Mouse (Mus musculus) heart, embryonic 10.5 days (tissue): ENCODE measurements at regions not wholly inside any gene's neighbourhood (a gene's known extent, or its start where the extent isn't known, plus 50 kb on each side); places are given as distances from the start of the nearest gene placed in this dataset.

Source experiments
- DNase-seq: peaks from one replicate; pipeline ENCODE4 v3.0.0-alpha.2; 2017; ENCODE audit warnings: low spot score
- H3K27ac ChIP-seq: fragments of 300-500 bp; sonication (generic); 2 replicates; pipeline ENCODE4 v1.5.1; 2016; ENCODE audit warnings: mild to moderate bottlenecking
- H3K27me3 ChIP-seq: fragments of 300-500 bp; sonication (generic); 2 replicates; pipeline ENCODE4 v1.6.1; 2016; ENCODE audit warnings: mild to moderate bottlenecking; ENCODE audit not compliant: poor library complexity, insufficient read depth, severe bottlenecking
- H3K36me3 ChIP-seq: fragments of 300-500 bp; sonication (generic); 2 replicates; pipeline ENCODE4 v1.6.1; 2016; ENCODE audit warnings: mild to moderate bottlenecking, moderate library complexity
- H3K4me1 ChIP-seq: fragments of 300-500 bp; sonication (generic); 2 replicates; pipeline ENCODE4 v1.6.1; 2016; ENCODE audit warnings: mild to moderate bottlenecking
- H3K4me3 ChIP-seq: fragments of 300-500 bp; sonication (generic); 2 replicates; pipeline ENCODE4 v1.5.1; 2016; ENCODE audit warnings: mild to moderate bottlenecking, moderate library complexity
- H3K9me3 ChIP-seq: fragments of 300-500 bp; sonication (generic); 2 replicates; pipeline ENCODE4 v1.6.1; 2016; ENCODE audit warnings: mild to moderate bottlenecking, moderate library complexity
- WGBS: fragments of 180-500 bp; shearing (Covaris S2); methylation state at CpG from one replicate; pipeline ENCODE4 v1.1.7; 2016; 5-methylcytosine and 5-hydroxymethylcytosine counted together

- H3K4me1 ChIP-seq = no peaks in the 10 kb centered on the region
- DNase-seq = no peak
- no peak overlapping the region for H3K4me3 ChIP-seq
- no peaks in the 10 kb centered on the region for H3K9me3 ChIP-seq
- no peaks in the 10 kb centered on the region for H3K27me3 ChIP-seq
- no peaks in the 10 kb centered on the region for H3K36me3 ChIP-seq
- WGBS = 75% methylated on average over 4 of the region's 4 CpGs
- H3K27ac ChIP-seq = no peak overlapping the region
These were observed 225.0 kb upstream of the Tmem132c start for GRCm38 (mm10) chr5:127016467-127017060.

DNA sequence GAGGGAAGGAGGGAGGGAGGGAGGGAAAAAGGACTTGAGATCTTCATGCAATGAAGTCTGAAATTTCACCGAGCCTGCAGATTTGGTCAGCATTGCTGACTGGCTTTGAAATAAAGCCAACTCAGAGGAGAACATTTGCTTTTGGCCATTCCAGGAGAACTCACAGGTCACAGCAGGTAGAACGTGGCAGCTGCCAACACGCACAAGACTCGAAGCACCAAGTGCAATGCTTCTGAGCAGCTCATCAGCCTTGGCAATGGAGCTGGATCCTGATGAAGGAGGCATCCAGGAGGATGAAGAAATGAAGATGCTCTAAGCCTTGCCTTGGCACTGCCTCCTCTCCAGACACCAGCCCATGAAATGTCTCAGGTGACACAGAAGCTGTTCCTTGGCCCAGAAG, 223.6 kb upstream of the Tmem132c start:
- no peaks in the 10 kb centered on the region for H3K36me3 ChIP-seq
- no peak for DNase-seq
- H3K9me3 ChIP-seq = no peaks in the 10 kb centered on the region
- 82% methylated on average over 4 of the region's 4 CpGs for WGBS
- no peaks in the 10 kb centered on the region for H3K27me3 ChIP-seq
- no peak overlapping the region for H3K27ac ChIP-seq
- H3K4me1 ChIP-seq = no peaks in the 10 kb centered on the region
- no peak overlapping the region for H3K4me3 ChIP-seq

DNA sequence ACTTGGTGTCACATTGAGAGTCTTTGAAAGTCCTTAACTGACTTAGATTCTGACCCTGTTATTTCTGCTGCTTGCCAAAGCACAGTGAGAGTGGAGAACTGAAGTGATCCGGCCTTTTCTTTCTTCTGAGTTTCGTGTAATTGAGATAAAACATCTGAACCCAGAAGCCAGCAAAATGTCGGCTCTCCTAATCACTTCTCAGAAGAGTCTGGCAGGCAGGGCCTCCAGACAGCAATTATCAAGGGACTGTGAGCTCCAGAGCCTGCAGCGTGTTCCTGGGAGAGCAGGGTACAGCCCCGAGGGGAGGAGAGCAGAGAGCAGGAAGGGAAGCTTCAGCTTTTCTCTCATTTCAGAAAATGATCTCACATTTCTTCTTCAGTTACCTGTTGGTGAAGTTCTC, 205.1 kb upstream of the Tmem132c start:
- DNase-seq = no peak
- Histone ChIP-seq H3K36me3 (no peaks in the 10 kb centered on the region), H3K27ac (no peak overlapping the region), H3K9me3 (no peaks in the 10 kb centered on the region), H3K4me3 (no peak overlapping the region), H3K4me1 (no peaks in the 10 kb centered on the region), H3K27me3 (no peaks in the 10 kb centered on the region)
- 32% methylated on average over 5 of the region's 5 CpGs for WGBS

DNA sequence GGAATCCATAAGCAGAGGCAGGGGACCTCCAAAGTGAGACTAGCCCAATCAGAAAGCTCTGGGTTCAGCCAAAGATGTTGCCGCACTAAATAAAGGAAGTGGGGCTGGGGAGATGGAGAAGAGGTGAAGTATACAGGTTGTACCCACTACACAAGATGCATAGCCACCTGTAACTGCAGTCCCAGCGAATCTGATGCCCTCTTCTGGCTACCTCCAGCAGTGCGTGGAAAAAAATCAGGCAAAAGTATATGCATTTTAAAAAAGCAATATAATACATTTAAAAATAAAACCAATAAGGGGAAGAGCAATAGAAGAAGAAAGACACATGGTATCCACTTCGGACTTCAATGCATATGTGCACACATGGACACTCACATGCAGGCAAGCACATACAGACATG, 183.8 kb upstream of the Tmem132c start:
- H3K27ac ChIP-seq = no peak overlapping the region
- H3K9me3 ChIP-seq = no peaks in the 10 kb centered on the region
- 65% methylated on average over 4 of the region's 4 CpGs for WGBS
- H3K27me3 ChIP-seq = no peaks in the 10 kb centered on the region
- H3K36me3 ChIP-seq = no peaks in the 10 kb centered on the region
- DNase-seq = no peak
- H3K4me3 ChIP-seq = no peak overlapping the region
- no peaks in the 10 kb centered on the region for H3K4me1 ChIP-seq

GRCm38 (mm10) chr5:127074327-127074726, 167.3 kb upstream of the Tmem132c start:
- Histone ChIP-seq H3K4me3 (no peak overlapping the region), H3K27me3 (no peaks in the 10 kb centered on the region), H3K9me3 (no peaks in the 10 kb centered on the region), H3K27ac (no peak overlapping the region), H3K36me3 (no peaks in the 10 kb centered on the region), H3K4me1 (no peaks in the 10 kb centered on the region)
- 72% methylated on average over 4 of the region's 4 CpGs for WGBS
- DNase-seq = no peak
